Mouse (Mus musculus): ENCODE data around the gene Mab21l2.
A peak's percentile ranks its signal among the peaks of the same experiment; 100 is the strongest.

Mab21l2 gene

DNA sequence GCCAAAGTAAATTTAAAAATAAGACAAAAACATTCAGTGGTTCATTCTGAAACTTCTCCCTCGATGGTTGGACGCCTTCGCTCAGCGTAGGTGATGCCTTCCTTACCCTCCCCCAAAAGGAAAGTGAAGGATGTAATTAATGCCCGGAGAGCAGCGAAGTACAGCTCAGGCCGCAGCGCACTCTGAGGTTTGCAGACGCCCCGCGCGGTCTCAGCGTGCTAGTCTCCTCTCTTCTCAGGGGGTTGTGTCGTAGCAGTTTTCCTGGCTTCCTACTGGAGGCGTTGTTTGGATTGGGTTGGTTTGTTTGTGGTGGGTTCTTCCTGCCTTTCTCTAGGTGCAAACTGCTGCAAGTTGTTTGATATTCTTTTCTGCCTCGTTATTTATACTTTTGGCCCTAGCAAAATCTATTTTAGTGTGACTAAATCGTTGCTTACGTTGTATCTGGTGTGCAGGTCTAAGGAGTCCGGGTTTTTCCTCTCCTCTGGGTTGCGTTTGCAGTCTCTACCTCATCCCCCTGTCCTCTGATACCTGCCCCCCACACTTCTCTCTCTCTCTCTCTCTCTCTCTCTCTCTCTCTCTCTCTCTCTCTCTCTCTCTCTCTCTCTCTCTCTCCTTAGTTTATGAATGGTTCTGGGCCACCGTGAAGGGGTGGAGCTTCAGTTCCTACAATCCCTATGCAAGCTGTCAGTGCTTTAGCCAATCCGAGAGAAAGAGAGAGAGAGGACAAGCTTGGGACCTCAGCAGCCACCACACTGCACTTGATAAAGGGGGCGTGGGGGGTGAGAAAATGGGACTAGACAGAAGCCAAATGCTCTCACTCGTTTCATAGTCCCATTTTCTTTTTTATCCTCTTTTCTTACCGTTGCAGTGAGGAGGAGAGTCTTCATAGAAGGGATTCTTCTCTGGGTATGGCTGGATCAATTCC lies at the start of gene Mab21l2:
Gene Mab21l2 (minus strand): TSS at position 539 of the 925 bp plus-strand sequence.
- DNase-seq = peak; percentile 84

- DNase-seq = no peak
Measured at GRCm38 (mm10) chr3:86575312-86575711, 26.9 kb upstream of the Mab21l2 start.

DNA sequence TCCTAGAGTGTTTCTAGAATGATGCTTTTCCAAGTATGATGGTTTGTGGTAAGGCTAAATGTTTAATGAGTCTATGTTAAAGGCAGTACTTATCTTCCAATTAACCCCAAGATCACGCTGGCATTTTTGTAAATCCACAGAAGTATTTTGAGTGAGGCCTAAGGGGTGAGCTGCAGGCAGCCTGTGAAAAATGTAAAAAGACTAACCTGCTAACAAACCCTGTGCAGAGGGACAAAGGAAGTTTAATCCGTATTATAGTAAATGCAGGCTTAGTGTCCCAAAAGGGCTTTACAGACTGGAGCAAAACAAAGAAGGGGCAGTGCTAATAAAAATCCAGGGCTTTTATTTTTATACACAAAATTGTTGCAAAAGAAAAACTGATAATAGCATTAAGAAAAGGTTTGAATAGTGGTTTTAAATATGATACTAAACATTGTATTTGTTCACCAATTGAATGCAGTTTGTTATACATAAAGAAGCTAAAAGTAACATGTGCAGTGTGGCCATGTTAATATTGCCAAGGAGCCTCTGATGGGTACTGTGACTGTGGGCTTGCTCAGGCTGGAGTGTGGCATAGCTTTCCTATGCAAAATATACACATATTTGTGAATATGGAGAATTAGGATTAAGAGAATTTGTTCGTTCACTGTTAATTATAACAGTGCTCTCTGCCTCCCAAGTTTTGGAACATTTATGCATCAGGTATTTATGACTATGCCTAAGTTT lies 24.3 kb upstream of the Mab21l2 start:
- DNase-seq = no peak

DNA sequence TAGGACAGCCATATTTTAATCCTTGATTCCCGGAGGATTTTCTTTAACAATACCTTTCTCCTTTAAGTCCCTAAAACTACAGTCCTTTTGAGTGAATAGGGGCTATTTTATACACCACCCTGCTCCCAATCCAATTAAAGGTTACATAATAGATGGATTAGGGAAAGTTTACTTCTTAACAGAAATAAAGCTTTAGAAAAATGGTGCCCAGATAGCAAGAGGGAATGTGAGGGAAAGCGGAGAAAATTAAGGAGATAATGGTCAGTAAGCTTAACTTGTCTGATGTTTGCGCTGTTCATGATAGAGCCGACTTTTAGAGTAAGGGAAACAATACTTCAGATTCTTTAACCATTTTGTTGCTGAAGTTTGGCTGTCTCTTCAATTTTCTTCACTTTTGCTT lies 23.1 kb upstream of the Mab21l2 start:
- no peak for DNase-seq

DNA sequence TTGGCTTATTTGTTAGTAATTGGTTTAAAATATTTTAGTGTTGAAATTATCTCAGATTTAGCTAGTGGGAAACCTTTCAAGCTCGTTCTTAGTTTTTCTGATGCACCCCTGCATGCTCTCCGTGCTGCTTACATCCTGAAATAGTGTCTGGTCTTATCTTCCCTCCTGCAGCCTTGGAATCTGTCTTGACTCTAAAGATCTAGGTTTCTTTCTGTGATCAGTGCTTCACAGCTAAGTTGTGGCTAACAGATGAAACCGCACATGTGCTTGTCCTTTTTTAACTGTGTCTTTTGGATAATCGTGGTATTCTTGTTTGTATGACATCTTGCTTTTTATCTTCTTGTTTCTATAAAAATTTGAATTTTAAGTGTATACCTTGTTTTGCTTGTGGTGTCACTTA lies 18.9 kb upstream of the Mab21l2 start:
- DNase-seq = no peak

GRCm38 (mm10) chr3:86561396-86561795 lies 13.0 kb upstream of the Mab21l2 start:
- no peak for DNase-seq

GRCm38 (mm10) chr3:86561023-86561344 lies 12.6 kb upstream of the Mab21l2 start:
- no peak for DNase-seq

DNA sequence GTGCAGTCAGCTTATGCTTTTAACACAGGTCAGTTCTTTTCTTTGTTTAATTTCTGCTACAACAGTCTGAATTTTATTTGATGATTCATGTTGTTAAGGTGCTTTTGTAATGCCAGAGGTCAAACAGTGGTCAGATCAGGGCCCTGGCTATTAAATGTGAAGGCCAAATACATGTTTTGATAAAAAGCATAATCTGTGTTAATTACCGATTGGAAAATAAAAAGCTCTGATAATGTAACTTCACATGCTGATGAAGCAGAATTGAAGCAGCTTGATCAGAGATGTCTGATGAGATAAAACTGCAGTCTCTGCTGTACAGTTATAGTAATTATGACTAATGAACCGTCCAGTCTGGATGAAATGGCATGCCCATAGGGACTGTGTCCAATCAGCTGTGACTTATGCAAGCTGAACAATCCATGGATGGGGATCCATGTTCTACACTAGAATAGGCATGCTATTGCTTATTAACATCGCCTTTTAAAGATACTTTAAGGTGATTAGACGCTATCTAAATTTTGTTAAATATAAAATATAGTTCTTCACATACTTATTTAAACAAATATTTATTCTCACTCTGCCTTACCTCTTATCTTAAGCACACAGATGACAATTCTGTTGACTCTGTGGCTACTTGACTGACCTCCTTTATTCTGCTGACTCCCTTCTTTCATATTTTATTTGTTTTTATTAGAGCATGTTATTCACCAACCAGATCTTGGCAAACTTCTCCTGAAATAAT lies 12.0 kb upstream of the Mab21l2 start:
- no peak for DNase-seq

DNA sequence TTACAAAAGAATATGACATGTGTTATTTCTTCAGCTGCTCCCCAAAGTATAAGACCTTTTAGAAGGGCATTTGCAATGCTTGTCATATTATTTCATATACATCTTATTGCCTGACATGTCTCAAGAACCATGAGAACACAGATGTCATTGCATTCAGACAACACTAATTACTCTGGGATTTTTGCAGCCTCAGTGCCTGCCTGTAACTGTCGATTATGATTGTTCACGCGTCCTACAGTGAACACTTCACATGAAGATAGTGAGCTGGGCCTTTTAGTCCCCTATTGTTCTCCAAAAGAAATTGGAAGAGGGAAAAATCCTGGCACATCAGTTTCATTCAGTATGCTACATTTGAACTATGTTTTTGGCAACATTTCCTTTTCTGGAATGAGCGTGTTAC lies 11.2 kb upstream of the Mab21l2 start:
- DNase-seq = no peak

DNA sequence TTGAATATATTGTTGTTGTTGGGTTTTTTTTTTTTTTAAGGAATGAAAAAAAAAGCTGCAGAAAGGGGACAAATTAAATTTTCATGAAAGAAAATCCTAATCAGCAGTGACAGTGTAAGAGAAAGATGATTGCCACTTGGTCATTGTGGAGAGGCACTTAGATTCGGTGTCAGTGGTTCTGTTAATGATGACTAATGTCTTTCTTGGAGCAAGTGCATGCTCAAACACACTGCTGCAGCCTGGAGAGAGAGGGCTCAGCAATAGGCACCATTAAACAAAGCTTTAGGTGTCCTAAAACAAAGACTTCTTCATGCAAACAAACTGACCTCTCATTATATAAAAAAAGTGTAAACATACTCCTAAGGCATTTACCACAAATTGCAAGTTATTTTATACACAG lies 10.5 kb upstream of the Mab21l2 start:
- no peak for DNase-seq

GRCm38 (mm10) chr3:86552170-86552569 lies 3.7 kb upstream of the Mab21l2 start:
- DNase-seq = peak; percentile 64

DNA sequence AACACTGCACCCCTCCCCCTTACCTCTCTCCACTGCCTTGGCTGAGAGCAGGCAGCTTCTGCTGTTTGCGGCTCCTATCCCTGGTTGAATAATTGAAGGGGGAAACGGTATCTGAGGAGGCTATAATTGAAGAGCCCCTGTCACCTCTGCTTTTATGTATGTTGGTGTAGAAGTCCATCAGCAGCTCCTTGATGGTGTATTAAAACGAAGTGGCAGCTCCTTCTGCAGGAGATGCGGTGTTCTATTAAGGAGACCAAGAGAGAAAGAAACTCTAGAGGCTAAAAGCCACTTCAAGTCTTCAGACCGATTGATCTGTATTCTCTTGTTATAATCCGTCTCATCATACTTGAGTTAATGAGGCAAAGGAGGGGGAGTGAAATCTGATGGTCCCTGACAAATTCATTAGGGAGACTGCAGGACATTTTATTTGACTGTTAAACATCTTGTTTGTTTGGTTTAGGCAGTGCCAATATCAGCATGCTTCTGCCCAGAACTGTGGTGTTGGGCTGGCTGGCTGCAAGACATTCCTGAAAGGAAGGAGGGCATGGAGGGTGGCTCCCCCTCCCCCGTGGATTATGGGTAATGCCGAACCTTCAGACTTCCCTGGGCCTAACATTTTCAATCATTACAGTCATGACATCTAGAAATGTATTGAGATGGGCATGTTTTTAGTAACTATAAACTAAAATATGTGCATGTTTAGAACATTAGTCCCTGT lies 2.7 kb upstream of the Mab21l2 start:
- DNase-seq = peak; percentile 37

- peak; percentile 84 for DNase-seq
Measured at GRCm38 (mm10) chr3:86550301-86551010, 2.0 kb upstream of the Mab21l2 start.

DNA sequence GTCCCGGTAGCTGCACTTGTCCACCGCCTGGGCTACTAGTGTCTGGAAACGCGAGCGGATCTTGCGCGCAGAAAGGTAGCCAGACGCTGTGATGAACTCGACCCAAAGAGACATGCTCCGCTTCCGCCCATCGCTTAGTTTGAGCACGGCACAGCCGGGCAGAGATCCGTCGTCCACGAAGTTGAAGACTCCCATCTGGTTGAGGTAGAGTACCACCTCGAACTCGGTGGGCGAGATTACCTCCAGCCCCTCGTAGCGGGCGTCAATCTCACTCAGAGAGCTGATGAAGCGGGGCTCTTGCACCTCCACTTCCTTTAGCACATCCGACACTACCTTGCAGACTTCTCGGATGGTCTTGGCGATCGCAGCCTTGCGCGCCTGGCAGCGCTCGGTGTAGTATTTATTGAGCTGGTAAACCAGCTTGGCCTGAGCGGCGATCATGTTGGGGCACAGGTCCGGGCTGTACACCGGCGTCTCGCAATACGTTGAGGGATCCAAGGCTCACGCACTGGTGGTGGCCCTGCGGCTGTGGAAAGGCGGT lies 1.1 kb downstream of the Mab21l2 start:
- peak; percentile 86 for DNase-seq

DNA sequence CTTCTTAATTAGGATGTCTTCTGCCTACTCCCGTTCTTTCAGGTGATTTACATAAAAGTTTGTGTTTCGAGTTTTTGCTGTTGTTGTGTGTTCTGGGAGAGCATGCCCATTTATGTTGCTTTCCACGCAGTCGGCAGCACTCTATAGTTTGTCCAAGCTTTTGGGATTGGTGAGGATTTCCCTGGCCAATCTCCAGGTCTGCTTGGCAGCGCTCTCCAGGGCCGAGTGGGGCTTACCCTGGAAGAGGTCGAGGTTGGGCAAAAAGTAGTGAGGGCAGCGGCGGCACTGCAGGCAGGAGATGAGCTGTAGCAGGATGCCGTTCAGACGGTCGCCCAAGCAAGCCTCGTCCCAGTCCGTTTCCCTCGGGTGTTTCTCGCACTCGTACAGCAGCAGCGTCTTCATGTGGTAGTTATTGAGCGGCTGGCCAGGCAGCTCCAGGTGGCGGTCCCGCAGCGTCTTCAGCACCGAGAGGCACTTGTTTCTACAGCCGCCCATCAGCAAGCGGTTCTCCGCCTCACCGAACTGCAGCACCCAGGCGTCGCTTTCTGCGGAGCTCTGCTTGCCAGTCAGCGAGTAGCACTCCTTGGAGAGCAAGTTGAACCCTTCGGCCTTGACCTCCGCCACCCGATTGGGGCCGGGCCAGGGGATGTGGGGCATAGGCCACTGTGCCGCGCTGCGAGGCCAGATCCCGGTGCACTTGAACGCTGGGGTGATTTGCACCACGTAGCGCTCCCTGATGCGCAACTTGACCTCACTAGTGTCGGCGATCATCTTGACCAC lies 1.8 kb downstream of the Mab21l2 start:
- peak; percentile 91 for DNase-seq

DNA sequence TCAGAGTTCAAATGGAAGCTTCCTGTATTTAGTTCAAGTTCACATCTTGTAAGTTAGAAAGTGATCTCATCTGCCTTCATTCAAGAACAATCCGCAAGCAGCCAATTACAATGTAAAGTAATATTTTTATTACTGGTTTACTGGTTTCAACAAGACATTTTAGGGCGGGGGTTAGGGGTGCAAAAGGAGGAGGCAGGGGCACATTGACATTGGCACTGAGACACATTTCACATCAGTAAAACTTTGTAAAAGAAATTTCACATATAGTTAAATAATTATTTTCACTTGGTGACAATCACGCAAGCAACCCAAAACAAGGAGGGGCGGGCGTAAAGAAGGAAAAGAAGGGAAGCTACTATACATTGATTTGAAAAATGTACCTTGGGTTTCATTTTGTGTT lies 2.5 kb downstream of the Mab21l2 start:
- peak; percentile 28 for DNase-seq

DNA sequence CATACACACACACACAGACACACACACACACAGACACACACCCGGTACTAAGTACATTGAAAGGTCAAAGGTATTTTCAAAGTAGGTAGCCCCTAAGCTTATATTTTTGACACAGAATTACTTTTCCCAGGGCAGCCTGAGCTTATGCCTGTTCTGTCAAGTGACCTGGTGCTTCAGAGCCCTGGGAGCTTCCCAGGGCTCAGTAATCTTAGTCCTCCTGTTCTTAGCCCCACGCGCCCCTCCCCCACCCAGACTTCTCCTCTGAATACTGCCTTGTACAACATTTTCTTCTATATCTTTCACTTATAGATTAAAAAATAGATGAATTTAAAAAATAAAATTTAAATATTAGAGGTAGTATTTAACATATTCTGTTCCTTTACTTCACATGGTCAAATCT lies 3.6 kb downstream of the Mab21l2 start:
- DNase-seq = peak; percentile 45

DNA sequence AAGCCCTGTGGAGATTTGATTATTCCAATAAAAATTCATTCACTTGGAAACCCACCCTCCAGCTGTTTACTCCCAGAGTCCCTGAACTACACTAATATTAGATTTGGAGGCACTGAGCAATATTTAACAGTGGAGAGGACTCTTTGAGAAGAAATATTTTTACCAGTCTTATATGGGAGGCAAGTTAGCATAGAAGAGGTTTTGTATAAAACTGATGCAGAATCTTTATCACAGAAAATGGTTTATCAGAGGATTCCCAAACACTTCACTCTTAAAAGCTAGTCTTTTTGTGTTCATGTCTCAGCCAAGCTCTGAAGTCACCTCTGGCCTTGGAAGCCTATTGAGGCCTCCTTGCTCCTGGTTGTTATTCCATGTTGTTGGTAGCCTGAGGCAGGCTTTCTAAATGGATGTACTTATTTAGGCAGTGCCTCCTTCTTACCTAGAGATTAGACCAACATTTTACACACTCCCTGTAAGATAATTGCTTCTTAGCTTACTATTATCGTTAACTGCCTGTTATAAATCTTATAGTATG lies 6.5 kb downstream of the Mab21l2 start:
- DNase-seq = no peak

DNA sequence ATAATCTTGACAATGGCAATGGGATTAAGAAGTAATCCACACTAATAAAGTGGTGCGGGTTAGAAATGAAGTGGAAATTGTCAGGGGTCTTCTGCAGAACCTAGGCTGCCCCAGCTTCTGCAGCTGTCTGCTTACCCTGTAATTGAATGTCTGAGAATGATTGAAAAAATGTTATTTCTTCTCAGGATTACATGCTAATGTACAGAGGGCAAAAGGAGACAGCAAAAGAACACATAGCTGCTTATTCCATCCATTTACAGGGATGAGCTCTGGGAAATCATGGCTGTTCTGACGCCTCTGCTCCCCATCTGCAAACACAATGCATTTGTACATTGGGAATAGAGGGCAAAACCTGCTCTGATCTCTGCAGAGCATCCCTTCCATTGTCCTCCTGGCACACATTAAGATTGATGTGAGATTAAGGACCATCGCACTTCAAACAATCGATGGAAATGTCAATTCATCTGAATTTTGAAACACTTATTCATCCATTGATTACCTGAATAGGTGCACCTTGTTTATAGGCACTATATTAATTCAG lies 7.3 kb downstream of the Mab21l2 start:
- DNase-seq = peak; percentile 30

GRCm38 (mm10) chr3:86539555-86540168 lies 8.8 kb downstream of the Mab21l2 start:
- peak; percentile 74 for DNase-seq

All from heart, adult 11 months (tissue).